ENCODE assay signal across 25 mouse cellular contexts in the genomic region with DNA sequence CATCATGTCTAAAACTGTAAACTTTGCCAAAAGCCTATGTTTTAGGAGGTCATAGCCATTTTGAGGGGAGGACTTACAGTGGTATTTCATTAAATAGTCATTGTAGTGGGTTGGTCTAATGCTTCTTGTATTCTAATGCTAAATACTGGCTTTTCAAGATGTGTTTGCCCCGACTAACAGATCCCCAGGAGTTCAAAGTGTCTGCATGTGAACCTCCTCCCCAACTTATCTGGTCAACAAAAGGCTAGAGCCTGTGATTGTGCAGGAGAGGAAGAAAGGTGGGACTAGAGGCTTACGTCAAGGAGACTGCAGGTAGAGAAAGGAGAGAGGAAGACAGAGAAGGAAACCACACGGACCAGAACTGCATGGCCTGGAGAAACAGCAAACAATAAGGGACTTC.
"Had no signal": no experiment of that assay in that cellular context is flagged by ENCODE, and none has a peak within 500 bp of the region (broad histone marks: within the 10 kb centered on the region; RNA-seq: fewer than 3 reads in every experiment).

No protein-coding gene starts in this region.

- H3K9me3 ChIP-seq: heart, embryonic 10.5 days; hindbrain, embryonic 10.5 days; hindbrain, embryonic 12.5 days; intestine, embryonic 15.5 days; limb, embryonic 13.5 days; limb, embryonic 15.5 days; liver, embryonic 12.5 days had no signal

- H3K9ac ChIP-seq: heart, embryonic 12.5 days; hindbrain, embryonic 12.5 days; hindbrain, embryonic 14.5 days; intestine, embryonic 15.5 days; limb, embryonic 13.5 days; limb, embryonic 15.5 days; liver, embryonic 12.5 days; liver, embryonic 14.5 days had no signal

- H3K36me3 ChIP-seq: heart, embryonic 10.5 days; heart, embryonic 12.5 days; hindbrain, embryonic 10.5 days; hindbrain, embryonic 12.5 days; intestine, embryonic 15.5 days; limb, embryonic 13.5 days; limb, embryonic 15.5 days; liver, embryonic 12.5 days had no signal

- ATAC-seq: hindbrain, embryonic 16.5 days; inflammation-experienced regulatory T-cells, adult 6 months; intestine, embryonic 15.5 days; intestine, postnatal 0 days; liver, embryonic 12.5 days had no signal

- H3K4me3 ChIP-seq: gastrocnemius, adult 2 months; heart, embryonic 10.5 days; heart, embryonic 12.5 days; hindbrain, embryonic 10.5 days; hindbrain, embryonic 12.5 days; intestine, embryonic 15.5 days; layer of hippocampus, adult 2 months; left cerebral cortex, adult 2 months; limb, embryonic 13.5 days; limb, embryonic 15.5 days; liver, embryonic 12.5 days had no signal

- H3K27ac ChIP-seq: gastrocnemius, adult 2 months; heart, embryonic 10.5 days; hindbrain, embryonic 10.5 days; hindbrain, embryonic 12.5 days; hindbrain, embryonic 14.5 days; intestine, embryonic 15.5 days; layer of hippocampus, adult 2 months; left cerebral cortex, adult 2 months; limb, embryonic 13.5 days; limb, embryonic 15.5 days; liver, embryonic 12.5 days; liver, embryonic 14.5 days had no signal

- H3K4me1 ChIP-seq: heart, embryonic 10.5 days; heart, embryonic 12.5 days; hindbrain, embryonic 10.5 days; hindbrain, embryonic 12.5 days; intestine, embryonic 15.5 days; limb, embryonic 13.5 days; limb, embryonic 15.5 days; liver, embryonic 12.5 days had no signal

- DNase-seq: gastrocnemius, adult 2 months; gastrocnemius, postnatal 10 days; gastrocnemius, postnatal 25 days; heart, postnatal 10 days; heart, postnatal 4 days; kidney, adult 18-20 months; kidney, adult 8-10 months; kidney, postnatal 10 days; kidney, postnatal 25 days; kidney, postnatal 4 days had no signal
